Mouse (Mus musculus): ENCODE results near the gene Lrrc4b.

GRCm38 (mm10) chr7:44441648-44442109, 12.9 kb downstream of the Lrrc4b start:
- no peak for TF ChIP-seq CTCF (IDR thresholded peaks at IDR 0.05; ENCODE audit: extremely low read depth, insufficient read depth, insufficient read length, insufficient replicate concordance)
- TF ChIP-seq POLR2A (IDR thresholded peaks at IDR 0.05; ENCODE audit: low read depth, low read length): no peak

Measured in spleen, adult 2 months (tissue).